Mouse (Mus musculus): Measurements from ENCODE around the gene Slc38a10. TPM values are rescaled to one million over a fixed set of nuclear protein-coding genes. Genes with fewer than 3 reads are reported as not detected.

Slc38a10 gene
- polyA plus RNA-seq, 1 experiment from 2014 or later: 42.3 TPM

DNA sequence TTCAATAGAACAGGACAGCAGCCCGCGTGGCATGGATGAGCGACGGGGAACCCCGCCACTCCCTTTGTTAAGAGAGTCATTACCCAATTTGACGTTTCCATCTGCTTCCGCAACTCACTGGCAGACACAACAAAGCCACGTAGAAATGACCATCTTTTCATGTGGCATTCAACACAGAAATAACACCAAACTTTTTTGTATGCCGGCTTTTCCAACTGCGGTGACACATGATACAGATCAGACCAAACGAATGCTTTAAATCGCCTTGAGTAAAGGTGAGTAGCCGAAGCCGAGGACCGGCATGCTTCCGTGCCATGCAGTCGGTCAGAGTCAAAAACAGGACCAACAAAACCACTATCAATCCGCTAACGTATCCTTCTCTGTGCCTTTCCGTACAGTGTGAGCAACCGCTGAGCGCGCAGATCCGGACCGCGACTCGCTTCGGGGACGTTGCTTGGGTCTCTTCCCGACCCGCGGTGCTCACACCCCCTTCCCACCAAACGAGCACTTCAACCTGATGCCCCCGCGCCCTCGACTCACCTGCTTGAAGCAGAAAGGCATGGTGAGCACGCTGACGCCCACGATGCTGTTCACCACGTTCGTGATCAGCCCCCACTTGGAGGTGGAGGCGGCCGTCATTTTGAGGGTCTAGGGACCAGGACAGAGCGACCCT is 570 bp downstream of the Slc38a10 start:
- H3K4me2 ChIP-seq (replicated peaks; ENCODE audit: low read depth): peak overlapping the region; percentile 88
- under 1% methylated on average over 44 of the region's 44 CpGs for WGBS
- DNase-seq (ENCODE audit: low spot score) (no peak), ATAC-seq (ENCODE audit: low FRiP score, low TSS enrichment) (peak; percentile 19; the same call in 1 of the 2 replicates)
- no peaks in the 10 kb centered on the region for H3K27me3 ChIP-seq (ENCODE audit: control insufficient read depth, insufficient read depth, low read length)
- peak overlapping the region; percentile 84 for H3K9ac ChIP-seq (ENCODE audit: low read length)
- H3K4me1 ChIP-seq (replicated peaks; ENCODE audit: control insufficient read depth, insufficient read depth): peaks cover 3% of the 10 kb centered on the region; the same call in 1 of the 2 replicates
- H3K36me3 ChIP-seq (ENCODE audit: control insufficient read depth, insufficient read depth, low read length): no peaks in the 10 kb centered on the region
- H3K9me3 ChIP-seq (ENCODE audit: control insufficient read depth, low read length): no peaks in the 10 kb centered on the region
- peak overlapping the region; percentile 81 for H3K4me3 ChIP-seq (ENCODE audit: low read depth, low read length)
- TF ChIP-seq CTCF (IDR thresholded peaks at IDR 0.05; ENCODE audit: low read depth): no peak
- TF ChIP-seq EP300 (optimal IDR thresholded peaks at IDR 0.05): no peak
- H3K27ac ChIP-seq (replicated peaks): peak overlapping the region; percentile 83

DNA sequence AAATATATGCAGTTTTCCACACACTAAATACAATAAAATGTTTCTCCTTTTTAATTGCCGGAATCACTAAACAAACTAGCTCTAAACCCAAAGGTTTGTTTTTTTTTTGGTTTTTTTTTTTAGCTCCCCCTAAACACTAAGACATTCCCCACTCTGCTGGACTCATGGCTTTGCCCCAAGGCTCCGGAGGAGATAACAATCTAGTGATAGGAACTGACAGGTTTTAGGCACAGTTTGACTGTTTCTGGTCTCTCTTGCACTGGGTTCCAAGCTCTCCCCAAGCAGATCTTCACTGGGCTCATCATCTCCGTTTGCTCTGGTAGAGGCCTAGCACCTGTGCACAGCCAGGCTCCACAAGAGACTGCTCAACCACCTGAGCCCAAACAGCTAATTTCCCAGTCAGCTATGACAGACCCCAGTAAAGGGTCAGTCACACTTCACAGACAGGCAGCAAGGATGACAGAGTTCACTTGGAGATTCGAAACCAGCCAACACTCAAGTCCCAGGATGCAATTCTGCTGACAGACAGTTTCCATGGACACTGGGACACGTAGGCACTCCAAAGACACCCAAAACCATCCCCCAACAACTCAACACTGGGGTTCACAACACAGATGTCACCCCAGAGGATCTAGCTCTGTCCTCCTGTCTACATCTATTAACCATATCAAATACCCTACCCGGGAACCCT is 1.5 kb downstream of the Slc38a10 start:
- WGBS: 38% methylated on average over 6 of the region's 6 CpGs
- no peak for ATAC-seq (ENCODE audit: low FRiP score, low TSS enrichment)
- DNase-seq (ENCODE audit: low spot score): no peak
- Histone ChIP-seq H3K27ac (replicated peaks) (no peak overlapping the region), H3K36me3 (ENCODE audit: control insufficient read depth, insufficient read depth, low read length) (no peaks in the 10 kb centered on the region), H3K9me3 (ENCODE audit: control insufficient read depth, low read length) (no peaks in the 10 kb centered on the region), H3K27me3 (ENCODE audit: control insufficient read depth, insufficient read depth, low read length) (no peaks in the 10 kb centered on the region), H3K4me2 (replicated peaks; ENCODE audit: low read depth) (peak overlapping the region; percentile 88), H3K4me1 (replicated peaks; ENCODE audit: control insufficient read depth, insufficient read depth) (peaks cover 3% of the 10 kb centered on the region; the same call in 1 of the 2 replicates), H3K4me3 (ENCODE audit: low read depth, low read length) (peak overlapping the region; percentile 81), H3K9ac (ENCODE audit: low read length) (0 out of 2 replicates have a peak overlapping the region, but pooled peaks have one; percentile 23)
- TF ChIP-seq CTCF (IDR thresholded peaks at IDR 0.05; ENCODE audit: low read depth) (no peak), EP300 (optimal IDR thresholded peaks at IDR 0.05) (no peak)

DNA sequence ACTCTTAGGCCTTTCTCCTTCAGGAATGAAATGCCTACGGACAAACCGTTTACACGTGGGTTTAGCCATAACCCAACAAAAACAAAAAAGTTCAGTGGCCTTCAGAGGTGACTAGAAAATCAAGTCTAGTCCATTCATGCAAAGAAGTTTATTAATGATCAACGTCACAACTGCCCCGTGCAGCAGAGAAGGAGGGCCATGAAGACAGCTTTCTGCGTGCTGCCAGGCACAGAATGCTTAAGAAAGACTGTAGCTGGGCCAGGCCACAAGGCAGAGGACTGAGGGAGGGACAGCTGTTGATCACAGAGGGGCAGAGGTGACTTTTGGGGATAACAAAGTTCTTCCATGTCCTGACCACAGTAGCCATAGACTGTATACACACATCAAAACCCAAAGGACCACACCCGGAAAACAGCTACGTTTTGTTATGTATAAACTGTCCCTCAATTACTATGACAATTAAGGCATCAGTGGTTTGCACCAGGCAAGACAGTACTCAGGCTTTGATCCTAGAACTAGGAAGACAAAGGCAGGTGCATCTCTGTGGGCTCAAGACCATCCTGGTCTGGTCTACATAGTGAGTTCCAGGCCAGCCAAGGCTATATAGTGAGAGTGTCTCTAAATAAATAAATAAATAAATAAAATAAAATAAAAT is 2.8 kb downstream of the Slc38a10 start:
- TF ChIP-seq CTCF (IDR thresholded peaks at IDR 0.05; ENCODE audit: low read depth) (no peak), EP300 (optimal IDR thresholded peaks at IDR 0.05) (no peak)
- Histone ChIP-seq H3K9me3 (ENCODE audit: control insufficient read depth, low read length) (no peaks in the 10 kb centered on the region), H3K36me3 (ENCODE audit: control insufficient read depth, insufficient read depth, low read length) (no peaks in the 10 kb centered on the region), H3K9ac (ENCODE audit: low read length) (no peak overlapping the region), H3K4me1 (replicated peaks; ENCODE audit: control insufficient read depth, insufficient read depth) (peaks cover 3% of the 10 kb centered on the region; the same call in 1 of the 2 replicates), H3K4me2 (replicated peaks; ENCODE audit: low read depth) (no peak overlapping the region), H3K4me3 (ENCODE audit: low read depth, low read length) (no peak overlapping the region), H3K27ac (replicated peaks) (no peak overlapping the region), H3K27me3 (ENCODE audit: control insufficient read depth, insufficient read depth, low read length) (no peaks in the 10 kb centered on the region)
- WGBS: 69% methylated on average over 8 of the region's 8 CpGs
- ATAC-seq (ENCODE audit: low FRiP score, low TSS enrichment): no peak
- DNase-seq (ENCODE audit: low spot score): no peak

DNA sequence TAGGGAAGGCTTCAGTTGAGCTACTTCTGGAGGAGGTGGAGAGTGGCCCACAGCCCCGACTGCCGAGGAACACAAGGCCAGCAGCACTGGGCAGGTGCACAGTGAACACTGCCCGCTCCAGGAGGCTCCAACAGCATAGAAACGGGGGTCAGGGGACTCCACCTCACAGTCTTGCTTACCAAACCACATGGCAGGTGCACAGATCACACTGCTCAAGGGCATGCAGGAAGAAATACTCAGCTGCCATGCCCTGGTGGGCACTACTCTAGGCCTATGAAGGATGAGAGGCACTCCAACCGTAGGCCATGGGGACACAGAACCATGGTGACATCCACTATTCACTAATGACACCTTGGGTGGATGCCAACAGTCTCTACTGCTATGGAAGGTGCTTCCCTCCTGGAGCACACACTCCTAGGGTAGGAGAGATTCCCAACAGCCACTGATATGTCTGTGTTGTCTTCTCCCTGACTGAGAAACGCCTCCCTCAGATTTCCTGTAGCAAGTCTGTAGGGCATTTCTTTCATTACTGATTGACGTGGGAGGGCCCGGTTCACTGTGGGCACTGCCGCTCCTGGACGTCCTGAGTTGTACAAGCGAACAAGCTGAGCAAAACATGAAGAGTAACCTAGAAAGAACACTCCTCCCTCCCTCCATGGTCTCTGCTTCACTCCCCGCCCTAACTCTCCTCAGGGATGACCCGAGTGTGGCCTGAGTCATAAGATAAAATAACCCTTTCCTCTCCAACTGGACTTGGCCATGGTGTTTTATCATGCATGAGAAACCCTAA is 7.2 kb downstream of the Slc38a10 start:
- Histone ChIP-seq H3K4me1 (replicated peaks; ENCODE audit: control insufficient read depth, insufficient read depth) (no peaks in the 10 kb centered on the region), H3K9ac (ENCODE audit: low read length) (no peak overlapping the region), H3K27me3 (ENCODE audit: control insufficient read depth, insufficient read depth, low read length) (no peaks in the 10 kb centered on the region), H3K4me3 (ENCODE audit: low read depth, low read length) (no peak overlapping the region), H3K9me3 (ENCODE audit: control insufficient read depth, low read length) (no peaks in the 10 kb centered on the region), H3K4me2 (replicated peaks; ENCODE audit: low read depth) (no peak overlapping the region), H3K27ac (replicated peaks) (no peak overlapping the region), H3K36me3 (ENCODE audit: control insufficient read depth, insufficient read depth, low read length) (no peaks in the 10 kb centered on the region)
- TF ChIP-seq EP300 (optimal IDR thresholded peaks at IDR 0.05) (no peak), CTCF (IDR thresholded peaks at IDR 0.05; ENCODE audit: low read depth) (no peak)
- peak; percentile 33 for DNase-seq (ENCODE audit: low spot score)
- WGBS: 62% methylated on average over 13 of the region's 13 CpGs
- ATAC-seq (ENCODE audit: low FRiP score, low TSS enrichment): peak; percentile 31

DNA sequence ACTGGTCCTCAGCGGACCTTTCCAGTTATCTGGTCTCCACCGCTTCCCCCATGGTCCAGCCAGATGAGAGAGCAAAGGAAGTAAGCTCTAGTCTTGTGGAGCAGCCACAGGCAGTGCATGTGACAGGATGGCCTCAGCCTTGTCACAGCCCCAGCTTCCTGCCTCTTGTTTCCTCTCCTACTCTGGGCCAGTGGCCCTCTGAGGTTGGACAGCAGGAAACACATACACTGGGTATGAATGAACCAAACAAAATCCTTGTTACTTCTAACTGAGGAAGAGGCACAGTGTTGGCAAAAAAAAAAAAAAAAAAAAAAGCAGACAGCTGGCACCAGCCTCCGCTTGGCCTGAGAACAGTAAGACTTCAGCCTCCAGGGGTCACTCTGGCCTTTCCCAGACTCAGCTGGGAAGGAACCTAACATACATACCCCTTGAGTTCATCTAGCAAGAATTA is 8.5 kb downstream of the Slc38a10 start:
- Histone ChIP-seq H3K4me2 (replicated peaks; ENCODE audit: low read depth) (no peak overlapping the region), H3K27ac (replicated peaks) (no peak overlapping the region), H3K36me3 (ENCODE audit: control insufficient read depth, insufficient read depth, low read length) (no peaks in the 10 kb centered on the region), H3K4me3 (ENCODE audit: low read depth, low read length) (no peak overlapping the region), H3K27me3 (ENCODE audit: control insufficient read depth, insufficient read depth, low read length) (no peaks in the 10 kb centered on the region), H3K4me1 (replicated peaks; ENCODE audit: control insufficient read depth, insufficient read depth) (no peaks in the 10 kb centered on the region), H3K9ac (ENCODE audit: low read length) (no peak overlapping the region), H3K9me3 (ENCODE audit: control insufficient read depth, low read length) (no peaks in the 10 kb centered on the region)
- peak; percentile 53 for ATAC-seq (ENCODE audit: low FRiP score, low TSS enrichment)
- 63% methylated on average over 3 of the region's 3 CpGs for WGBS
- DNase-seq (ENCODE audit: low spot score): peak; percentile 31
- TF ChIP-seq CTCF (IDR thresholded peaks at IDR 0.05; ENCODE audit: low read depth) (peak; percentile 67), EP300 (optimal IDR thresholded peaks at IDR 0.05) (no peak)

Measured in stomach, postnatal 0 days (tissue).